Mouse (Mus musculus) NIH3T3 (cell line): ENCODE results near the gene Ghr.

Experiments
- DNase-seq: peaks from one replicate; pipeline ENCODE4 v3.0.0-alpha.2; 2012; ENCODE audit warnings: low read depth

Gene Ghr

DNA sequence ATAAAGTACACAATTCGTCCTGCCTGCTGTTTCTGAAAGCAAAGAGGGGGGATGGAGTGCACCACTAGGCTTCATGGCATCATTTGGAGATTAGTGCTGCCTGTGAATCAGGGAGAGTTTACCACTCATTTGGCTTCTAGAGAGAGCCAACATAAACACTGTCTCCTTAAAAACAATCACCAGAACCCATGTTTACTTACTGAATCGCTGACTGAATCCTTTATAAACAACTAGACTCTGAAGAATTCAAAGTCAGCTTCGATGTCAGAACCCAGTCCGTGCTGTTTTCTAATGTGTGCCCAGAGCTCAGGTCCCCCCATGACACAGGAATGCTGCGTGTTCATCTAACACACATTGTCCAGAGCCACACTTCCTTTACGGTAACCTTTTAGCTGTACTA lies 201.9 kb downstream of the Ghr start:
- no peak for DNase-seq

DNA sequence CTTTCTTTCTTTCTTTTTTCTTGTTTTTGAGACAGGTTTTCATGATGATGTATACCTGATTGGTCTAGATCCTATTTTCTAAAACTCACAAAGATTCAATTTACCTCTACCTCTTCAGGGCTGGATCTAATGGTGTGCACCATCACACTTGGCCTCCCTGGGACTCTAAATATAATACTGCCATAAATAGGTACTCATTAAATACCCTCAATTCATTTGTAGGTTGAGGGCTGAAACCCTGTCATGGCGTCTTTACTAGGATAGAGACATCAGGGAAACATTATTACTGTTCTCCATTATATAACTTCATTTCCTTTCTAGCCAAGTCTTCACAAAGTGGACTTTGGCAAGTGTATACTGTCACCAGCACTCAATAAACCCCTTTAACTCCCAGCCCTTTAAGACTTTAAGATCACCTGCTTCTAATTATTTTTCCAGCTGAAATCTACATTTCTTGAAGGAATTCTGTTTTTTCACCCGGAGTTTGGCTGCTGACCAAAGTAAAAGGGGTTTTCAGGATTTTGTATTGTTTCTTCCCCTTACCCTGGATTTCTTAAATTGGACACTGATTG lies 214.9 kb downstream of the Ghr start:
- no peak for DNase-seq

GRCm38 (mm10) chr15:3356073-3356766 lies 227.1 kb downstream of the Ghr start:
- peak; percentile 66 for DNase-seq

GRCm38 (mm10) chr15:3353696-3354095 lies 229.6 kb downstream of the Ghr start:
- DNase-seq = no peak

GRCm38 (mm10) chr15:3349306-3350064 lies 233.8 kb downstream of the Ghr start:
- no peak for DNase-seq

- no peak for DNase-seq
Measured at GRCm38 (mm10) chr15:3346682-3347081, 236.6 kb downstream of the Ghr start.

DNA sequence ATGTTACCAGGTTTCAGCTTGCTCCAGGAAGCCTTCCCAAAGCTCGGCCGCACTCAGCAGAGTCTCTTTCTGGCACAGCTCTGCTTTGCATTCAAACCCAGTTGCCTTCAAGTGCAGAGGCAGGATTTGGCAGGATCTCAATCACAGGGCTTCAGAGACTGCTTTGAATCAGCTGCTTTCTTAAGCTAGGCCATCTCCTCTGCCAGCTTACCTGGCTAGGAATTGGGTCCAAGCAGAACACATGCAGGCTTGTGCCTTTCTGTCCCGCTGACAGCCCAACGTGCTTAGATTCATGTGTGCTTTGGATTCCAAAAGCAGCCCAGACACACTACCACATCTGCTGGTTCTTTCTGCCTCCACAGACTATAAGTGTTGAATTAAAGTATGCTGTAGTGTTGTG lies 238.7 kb downstream of the Ghr start:
- no peak for DNase-seq

- DNase-seq = peak; percentile 34
Measured at GRCm38 (mm10) chr15:3341806-3342582, 241.3 kb downstream of the Ghr start.

DNA sequence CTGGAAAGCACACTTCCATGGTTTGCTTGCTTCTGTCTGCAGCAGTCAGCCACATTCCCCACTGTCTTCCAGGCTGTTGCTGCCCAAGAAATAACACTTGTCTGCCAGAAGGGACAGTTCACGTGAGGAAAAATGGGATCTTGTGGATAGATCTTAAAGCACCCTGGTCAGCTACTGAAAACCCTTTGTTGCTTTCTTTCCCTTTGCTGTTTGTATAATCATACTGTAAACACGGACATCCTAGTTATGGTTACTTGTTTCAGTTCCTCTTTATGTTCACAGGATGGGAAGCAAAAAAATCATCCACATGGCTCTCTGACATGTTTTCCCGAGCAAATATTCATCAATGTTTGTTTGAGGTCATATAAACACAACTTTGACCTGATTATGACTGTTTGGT lies 243.4 kb downstream of the Ghr start:
- no peak for DNase-seq

GRCm38 (mm10) chr15:3332517-3332916 lies 250.8 kb downstream of the Ghr start:
- DNase-seq = no peak

GRCm38 (mm10) chr15:3331813-3332212 lies 251.5 kb downstream of the Ghr start:
- no peak for DNase-seq

- DNase-seq = no peak
Measured at GRCm38 (mm10) chr15:3330291-3330690, 253.0 kb downstream of the Ghr start.

- DNase-seq = no peak
Measured at GRCm38 (mm10) chr15:3323041-3323440, 260.3 kb downstream of the Ghr start.

GRCm38 (mm10) chr15:3319929-3320328 lies 263.4 kb downstream of the Ghr start:
- no peak for DNase-seq

DNA sequence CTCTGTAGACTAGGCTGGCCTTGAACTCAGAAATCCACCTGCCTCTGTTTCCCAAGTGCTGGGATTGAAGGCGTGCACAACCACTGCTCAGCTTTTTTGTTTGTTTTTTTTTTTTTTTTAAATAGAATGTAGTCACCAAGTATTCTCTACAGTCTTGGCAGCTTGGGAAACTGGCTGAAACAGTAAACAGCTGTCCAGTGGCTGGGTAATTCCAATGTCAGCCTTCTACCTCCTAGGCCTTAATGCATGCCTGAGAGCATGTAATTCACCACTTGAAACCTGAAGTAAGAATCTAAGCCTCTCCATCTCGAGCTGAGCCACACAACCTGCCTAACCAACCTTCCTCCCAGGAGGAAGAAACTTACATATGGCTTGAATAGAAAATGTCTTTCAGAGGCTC lies 266.7 kb downstream of the Ghr start:
- no peak for DNase-seq

DNA sequence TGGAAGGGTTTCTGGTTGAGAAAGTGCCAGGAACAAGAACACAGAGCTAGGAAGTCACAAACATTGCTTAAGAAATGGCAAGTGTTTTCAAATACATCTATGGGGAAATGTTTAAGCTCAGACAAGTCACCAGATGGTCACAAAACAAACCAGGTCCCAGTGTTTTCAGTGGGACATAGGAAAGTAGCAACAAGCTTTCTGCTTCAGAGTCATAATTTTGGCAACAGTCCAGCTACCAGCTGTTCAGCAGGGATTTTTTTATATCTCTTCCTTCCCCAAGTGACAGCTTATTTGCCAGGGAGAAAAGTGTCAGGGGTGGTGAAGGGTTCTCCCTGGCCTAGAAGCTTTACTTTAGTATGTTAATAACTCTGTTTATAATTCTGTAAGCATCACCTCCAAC lies 270.4 kb downstream of the Ghr start:
- DNase-seq = peak; percentile 12

DNA sequence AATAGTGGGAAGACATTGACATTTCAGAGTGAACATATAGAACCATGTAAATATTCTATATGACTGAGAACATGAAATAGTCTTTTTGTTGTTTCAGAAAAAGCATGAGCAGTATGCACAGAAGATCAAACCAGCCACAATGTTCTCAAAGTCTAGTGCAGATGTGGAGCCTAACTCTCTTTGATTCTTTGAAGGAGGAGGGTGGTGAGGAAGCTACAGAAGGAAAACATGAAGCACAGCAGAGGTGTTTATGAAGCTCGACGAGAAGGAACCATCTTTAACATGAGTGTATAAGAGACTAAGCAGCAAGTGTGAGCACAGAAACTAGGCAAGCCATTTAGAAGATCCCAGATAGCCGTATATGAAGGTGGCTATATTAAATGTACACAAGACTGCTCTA lies 273.4 kb downstream of the Ghr start:
- DNase-seq = no peak

- no peak for DNase-seq
Measured at GRCm38 (mm10) chr15:3303426-3303825, 279.9 kb downstream of the Ghr start, which contains the start of gene Ccdc152. Gene Ccdc152, minus strand, starts transcription at chr15:3303526.

GRCm38 (mm10) chr15:3300361-3301100 lies 282.8 kb downstream of the Ghr start:
- DNase-seq = peak; percentile 33

DNA sequence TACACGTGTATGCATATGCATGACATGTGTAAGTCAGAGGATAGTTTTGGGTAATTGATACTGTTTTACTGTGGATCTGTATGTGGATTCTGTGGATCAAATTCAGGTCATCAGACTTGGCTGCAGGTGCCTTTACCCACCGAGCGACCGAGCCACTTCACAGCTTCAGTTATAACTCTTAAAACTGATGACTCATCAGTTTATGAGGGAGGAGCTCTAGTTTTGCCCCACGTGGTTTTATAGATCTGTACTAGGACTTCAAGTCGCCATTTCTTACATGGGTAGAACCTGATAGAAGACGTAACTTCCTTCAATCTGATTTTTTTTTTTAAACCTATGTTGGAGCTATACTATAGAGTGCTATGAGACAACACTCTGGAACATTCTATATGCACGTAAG lies 285.7 kb downstream of the Ghr start:
- no peak for DNase-seq

GRCm38 (mm10) chr15:3295986-3296385 lies 287.3 kb downstream of the Ghr start:
- peak; percentile 63 for DNase-seq

GRCm38 (mm10) chr15:3293477-3293876 lies 289.8 kb downstream of the Ghr start:
- no peak for DNase-seq
